Mouse (Mus musculus) layer of hippocampus, adult 9-11 months (tissue): ENCODE data around the gene Snorc.

Experiments used
- DNase-seq: peaks from one replicate; pipeline ENCODE4 v3.0.0; 2022

Snorc gene

GRCm38 (mm10) chr1:87510845-87511244 lies 40.8 kb downstream of the Snorc start:
- DNase-seq, result no peak

DNA sequence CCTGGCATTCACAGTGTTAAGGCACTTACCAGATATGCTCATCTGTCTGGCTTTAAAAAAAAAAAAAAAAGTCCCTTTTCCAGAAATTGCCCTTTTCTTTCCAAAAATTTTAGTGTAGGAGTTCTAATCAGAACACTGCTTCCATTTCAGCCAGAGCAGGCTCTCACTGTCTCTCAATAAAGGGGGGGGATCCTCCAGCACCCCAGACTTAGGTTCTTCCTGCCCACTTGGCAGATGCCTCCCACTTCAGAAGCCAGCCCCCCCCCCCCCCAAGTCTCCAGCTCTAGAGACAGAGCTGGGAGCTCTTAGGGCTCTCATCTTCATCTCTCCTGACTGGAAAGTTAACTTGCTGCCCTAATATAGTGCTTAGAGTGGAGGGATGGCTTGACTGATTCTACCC lies 50.4 kb downstream of the Snorc start:
- DNase-seq, result no peak

DNA sequence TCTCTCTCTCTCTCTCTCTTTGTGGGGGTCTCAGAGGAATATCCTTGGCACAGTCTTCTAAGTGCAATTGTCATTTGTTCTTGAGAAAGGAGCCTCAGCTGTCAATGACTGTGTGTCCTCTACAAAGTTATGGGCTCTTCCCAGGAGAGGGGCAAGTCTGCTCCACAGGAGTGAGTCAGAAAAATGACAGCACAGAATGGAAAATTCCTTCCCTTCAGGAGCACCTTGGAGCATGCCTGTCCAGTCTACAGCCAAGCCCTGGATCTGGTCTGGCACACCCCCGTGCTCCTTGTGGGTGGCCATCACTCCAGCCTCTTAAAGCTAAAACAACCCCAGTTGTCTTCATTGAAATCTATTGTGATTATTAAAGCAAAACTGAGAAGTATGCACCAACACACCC lies 51.5 kb downstream of the Snorc start:
- DNase-seq, result no peak

- no peak for DNase-seq
These were observed 55.0 kb downstream of the Snorc start for GRCm38 (mm10) chr1:87525041-87525440.
